Comparison of ENCODE assay signal across 22 mouse cellular contexts in the genomic region with DNA sequence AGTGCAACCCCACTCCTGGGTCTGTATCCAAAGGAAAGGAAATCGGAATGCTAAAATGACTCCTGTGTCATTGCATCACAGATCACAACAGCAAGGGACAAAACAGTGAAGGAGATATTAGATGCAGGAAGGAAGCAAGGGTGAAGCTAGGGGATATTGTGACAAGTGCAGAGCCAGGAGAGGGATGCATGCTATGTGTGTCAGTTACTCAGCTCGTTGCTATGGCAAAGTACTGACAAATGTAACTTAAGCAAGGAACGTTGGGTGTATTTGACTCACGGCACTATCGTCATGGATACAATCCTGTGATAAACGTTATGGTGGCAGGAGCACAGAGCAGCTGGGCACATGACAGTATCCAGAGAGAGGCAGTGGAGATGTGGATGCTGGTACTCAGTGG.
"Had no signal": no experiment of that assay in that cellular context is flagged by ENCODE, and none has a peak within 500 bp of the region (broad histone marks: within the 10 kb centered on the region; RNA-seq: fewer than 3 reads in every experiment).

No protein-coding gene starts in this region.

- H3K9me3 ChIP-seq: kidney, embryonic 15.5 days; limb, embryonic 12.5 days; limb, embryonic 15.5 days; midbrain, embryonic 13.5 days; neural tube, embryonic 13.5 days; stomach, embryonic 15.5 days had no signal

- H3K4me3 ChIP-seq: kidney, embryonic 15.5 days; limb, embryonic 12.5 days; limb, embryonic 15.5 days; midbrain, embryonic 13.5 days; neural tube, embryonic 13.5 days; stomach, embryonic 15.5 days had no signal

- ATAC-seq: liver, postnatal 0 days; lung, postnatal 0 days; midbrain, embryonic 13.5 days had no signal

- H3K27me3 ChIP-seq: kidney, embryonic 15.5 days; limb, embryonic 12.5 days; limb, embryonic 15.5 days; midbrain, embryonic 13.5 days; neural tube, embryonic 13.5 days; stomach, embryonic 15.5 days had no signal

- H3K36me3 ChIP-seq: kidney, embryonic 15.5 days; limb, embryonic 12.5 days; limb, embryonic 15.5 days; stomach, embryonic 15.5 days had no signal

- H3K9ac ChIP-seq: kidney, embryonic 15.5 days; limb, embryonic 12.5 days; limb, embryonic 15.5 days; liver, embryonic 14.5 days; liver, postnatal 0 days; lung, embryonic 14.5 days; midbrain, embryonic 13.5 days; neural tube, embryonic 13.5 days; stomach, embryonic 15.5 days had no signal

- H3K4me2 ChIP-seq: kidney, embryonic 15.5 days; limb, embryonic 12.5 days; limb, embryonic 15.5 days; liver, embryonic 11.5 days; lung, embryonic 14.5 days; midbrain, embryonic 13.5 days; neural tube, embryonic 13.5 days; stomach, embryonic 15.5 days had no signal

- H3K4me1 ChIP-seq: limb, embryonic 12.5 days; limb, embryonic 15.5 days; neural tube, embryonic 13.5 days; stomach, embryonic 15.5 days had no signal

- DNase-seq: kidney, adult 11 months; kidney, adult 8-10 months; kidney, postnatal 14 days; kidney, postnatal 4 days; layer of hippocampus, postnatal 36 days; left cerebral cortex, postnatal 4 days; liver, postnatal 0 days; lung, embryonic 14.5 days; retina, postnatal 1 day; right cerebral cortex, postnatal 25 days; spleen, adult 18-20 months; thymus, postnatal 25 days had no signal

- H3K27ac ChIP-seq: kidney, embryonic 15.5 days; limb, embryonic 12.5 days; limb, embryonic 15.5 days; liver, embryonic 14.5 days; macrophage; midbrain, embryonic 13.5 days; neural tube, embryonic 13.5 days; stomach, embryonic 15.5 days had no signal
